Mouse (Mus musculus): ENCODE measurements around the gene Pkhd1.
"Not testable (repeated sequence)": the region's sequence is repeated elsewhere in the genome, so short reads cannot be mapped to it uniquely, and the experiment has no call there.

Gene Pkhd1

GRCm38 (mm10) chr1:20481843-20482242 lies 136.0 kb downstream of the Pkhd1 start:
- DNase-seq, result no peak

GRCm38 (mm10) chr1:20478695-20479094 lies 139.2 kb downstream of the Pkhd1 start:
- DNase-seq, result no peak

DNA sequence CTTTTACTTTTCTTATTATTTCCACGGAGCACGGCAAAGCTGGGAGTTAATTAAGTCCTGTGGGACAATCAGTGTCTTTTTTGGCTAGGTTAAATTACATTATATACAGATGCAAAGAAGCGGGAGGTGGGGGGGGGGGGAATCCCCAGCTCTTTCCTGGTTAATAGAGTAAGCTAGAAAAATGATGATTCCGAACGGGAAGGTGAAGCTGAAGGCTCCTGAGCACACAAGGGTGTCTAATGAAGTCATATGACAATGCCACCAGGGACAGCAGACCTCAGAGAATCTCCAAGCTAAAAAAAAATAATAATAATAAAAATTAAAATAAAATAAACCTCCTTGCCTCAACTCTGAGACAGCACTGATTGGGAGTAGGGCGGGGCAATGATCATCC lies 139.6 kb downstream of the Pkhd1 start:
- DNase-seq, result no peak

DNA sequence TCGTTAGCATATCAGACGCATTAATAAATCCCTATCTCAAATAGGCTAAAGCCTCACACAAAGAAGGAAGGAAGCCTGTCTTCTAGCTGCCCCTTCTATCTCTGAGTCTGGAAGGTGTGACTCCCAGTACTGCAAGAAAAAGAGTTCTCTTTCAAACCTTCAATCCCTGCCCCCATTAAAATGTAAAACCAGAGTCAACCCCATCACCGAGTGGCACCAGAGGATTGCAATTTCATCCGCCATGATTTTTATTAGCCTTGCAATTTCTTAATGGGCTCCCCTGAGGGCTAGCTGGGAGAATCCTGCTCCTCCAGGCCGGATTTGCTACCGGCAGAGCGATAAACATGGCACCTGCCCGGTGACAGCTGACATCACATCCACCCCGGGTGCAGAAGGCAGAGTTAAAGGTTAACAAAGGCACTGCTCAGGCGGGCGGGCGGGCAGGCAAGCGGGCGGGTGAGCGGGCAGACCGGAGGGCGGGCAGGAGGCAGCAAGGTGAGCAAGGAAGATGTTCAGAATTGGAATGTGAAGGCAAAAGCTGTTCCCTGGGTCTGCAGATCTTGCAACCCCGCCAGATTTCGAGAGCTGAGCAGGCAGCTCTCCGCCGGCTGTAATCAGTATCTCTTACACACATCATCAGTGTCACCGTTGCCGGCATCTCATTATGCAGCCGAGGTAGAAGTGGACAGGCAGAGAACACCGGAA lies 140.2 kb downstream of the Pkhd1 start:
- peak; percentile 82 to 86 for DNase-seq

DNA sequence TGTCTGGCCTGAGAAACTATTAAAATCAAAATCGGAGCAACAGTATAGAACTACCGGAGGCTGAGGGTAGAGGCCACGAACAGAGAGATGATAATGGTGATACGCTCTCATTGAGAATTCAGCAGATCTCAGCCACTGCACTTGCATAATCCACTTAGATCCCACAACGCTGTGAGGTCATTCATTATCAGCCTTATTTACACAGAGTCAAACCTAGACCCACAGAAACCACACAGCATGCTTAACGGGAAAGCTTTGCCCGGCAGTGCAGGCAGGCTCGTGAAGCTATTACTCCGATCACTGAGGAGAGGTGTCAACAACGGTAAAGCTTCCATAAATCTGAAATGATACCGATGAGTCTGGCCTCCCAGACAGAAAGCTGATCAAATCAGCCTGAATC lies 147.1 kb downstream of the Pkhd1 start:
- DNase-seq, result no peak

DNA sequence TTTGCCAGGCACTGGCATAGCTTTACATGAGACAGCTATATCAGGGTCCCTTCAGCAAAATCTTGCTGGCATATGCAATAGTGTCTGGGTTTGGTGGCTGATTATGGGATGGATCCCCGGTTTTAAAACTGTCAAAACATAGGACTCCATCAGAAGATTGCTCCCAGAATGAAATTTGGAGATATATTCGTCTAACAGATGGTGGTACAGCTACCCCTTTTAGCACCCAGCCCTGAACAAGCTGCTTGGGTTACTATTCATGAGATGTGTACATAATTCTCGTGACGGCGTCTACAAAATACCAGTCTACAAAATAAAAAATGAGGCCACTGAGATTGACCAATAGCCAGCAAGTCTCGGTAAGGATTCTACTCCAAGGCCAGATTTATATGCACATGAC lies 147.5 kb downstream of the Pkhd1 start:
- no peak for DNase-seq

DNA sequence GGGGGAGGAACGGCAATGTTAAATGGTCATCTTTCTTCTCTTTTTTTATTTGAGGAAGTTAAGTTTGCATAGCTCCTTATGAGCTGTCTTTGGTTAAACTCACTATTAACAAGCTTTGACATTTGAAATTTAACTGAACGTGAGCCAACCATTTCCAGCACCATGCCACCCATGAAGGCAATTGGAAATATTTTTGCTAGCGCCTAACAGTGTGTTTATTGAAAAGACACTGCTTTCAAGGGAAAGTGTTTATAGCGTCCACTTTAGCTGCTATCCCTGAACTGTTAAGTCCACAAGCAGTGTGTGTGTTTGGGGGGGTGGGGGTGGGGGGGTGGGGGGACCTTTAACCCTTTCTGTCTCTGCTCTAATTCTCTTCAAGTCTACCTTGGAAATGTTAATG lies 151.4 kb downstream of the Pkhd1 start:
- DNase-seq, result no peak

DNA sequence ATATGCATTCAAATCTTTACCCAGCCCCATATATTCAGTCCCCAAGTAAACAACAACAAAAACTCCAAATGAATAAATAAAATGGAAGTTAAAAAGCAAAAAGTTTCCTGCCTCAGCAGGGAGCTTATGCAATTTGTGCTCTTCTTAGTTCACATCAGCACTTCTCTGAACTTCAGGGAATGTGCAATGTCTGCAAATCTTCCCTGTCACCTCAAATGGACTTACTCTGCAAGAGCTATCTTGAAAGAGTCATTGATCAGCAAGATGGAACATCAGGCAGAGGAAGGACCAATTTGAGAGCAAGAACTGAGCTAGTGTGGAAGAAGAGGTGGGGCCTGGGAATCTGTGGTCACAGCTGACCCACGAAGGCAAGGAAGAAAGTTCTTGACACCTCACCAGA lies 163.2 kb downstream of the Pkhd1 start:
- DNase-seq, result peak in 1 of 2 experiments; percentile 42

DNA sequence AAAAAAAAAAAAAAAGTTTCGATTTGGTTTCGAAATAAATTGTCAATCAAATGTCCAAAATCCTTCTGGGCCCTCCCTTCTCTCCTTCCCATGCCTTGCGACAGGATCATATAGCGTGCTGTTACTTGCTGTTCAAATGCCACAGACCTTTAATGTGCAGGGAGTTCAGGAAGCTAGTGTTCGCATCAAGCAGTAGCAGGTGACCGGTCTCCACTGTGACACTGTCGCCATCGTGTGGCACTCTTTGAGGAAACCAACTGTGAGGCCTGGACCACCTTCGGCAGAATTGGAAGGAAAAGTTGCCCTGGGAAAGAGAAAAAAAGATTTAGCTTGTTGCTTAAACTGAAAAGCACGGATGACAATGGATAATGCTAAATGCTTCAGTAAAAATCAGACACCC lies 167.8 kb downstream of the Pkhd1 start:
- DNase-seq, result peak in 1 of 2 experiments; percentile 20

DNA sequence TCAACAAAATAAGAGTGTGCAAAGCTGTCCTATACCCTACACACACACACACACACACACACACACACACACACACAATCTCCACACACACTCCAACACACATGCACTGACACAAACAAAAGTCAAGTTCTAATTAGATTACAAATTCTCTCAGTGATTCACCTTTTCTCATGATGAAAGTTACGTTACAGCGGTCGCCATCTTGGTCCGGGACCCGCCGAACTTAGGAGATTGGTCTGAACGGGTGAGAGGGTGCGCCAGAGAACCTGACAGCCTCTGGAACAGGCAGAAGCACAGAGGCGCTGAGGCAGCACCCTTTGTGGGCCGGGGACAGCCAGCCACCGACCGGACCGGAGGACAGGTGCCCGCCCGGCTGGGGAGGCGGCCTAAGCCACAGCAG lies 185.8 kb downstream of the Pkhd1 start:
- DNase-seq, result not testable (repeated sequence)

DNA sequence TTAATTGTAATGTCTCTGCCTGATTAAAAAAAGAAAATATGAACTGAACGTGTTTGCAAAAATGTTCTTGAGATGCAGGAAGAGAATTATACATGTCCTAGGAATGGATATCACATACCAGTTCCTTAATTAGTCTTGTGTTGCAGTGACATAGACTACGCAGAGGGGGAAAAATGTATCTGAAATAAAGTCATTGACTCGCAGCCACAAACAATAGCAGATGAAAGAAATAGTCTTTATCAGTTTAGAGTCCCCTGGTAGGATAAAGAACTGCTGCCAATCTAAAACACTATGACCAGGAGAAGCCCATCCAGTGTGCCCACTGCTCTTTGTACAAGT lies 188.8 kb downstream of the Pkhd1 start:
- DNase-seq, result no peak

DNA sequence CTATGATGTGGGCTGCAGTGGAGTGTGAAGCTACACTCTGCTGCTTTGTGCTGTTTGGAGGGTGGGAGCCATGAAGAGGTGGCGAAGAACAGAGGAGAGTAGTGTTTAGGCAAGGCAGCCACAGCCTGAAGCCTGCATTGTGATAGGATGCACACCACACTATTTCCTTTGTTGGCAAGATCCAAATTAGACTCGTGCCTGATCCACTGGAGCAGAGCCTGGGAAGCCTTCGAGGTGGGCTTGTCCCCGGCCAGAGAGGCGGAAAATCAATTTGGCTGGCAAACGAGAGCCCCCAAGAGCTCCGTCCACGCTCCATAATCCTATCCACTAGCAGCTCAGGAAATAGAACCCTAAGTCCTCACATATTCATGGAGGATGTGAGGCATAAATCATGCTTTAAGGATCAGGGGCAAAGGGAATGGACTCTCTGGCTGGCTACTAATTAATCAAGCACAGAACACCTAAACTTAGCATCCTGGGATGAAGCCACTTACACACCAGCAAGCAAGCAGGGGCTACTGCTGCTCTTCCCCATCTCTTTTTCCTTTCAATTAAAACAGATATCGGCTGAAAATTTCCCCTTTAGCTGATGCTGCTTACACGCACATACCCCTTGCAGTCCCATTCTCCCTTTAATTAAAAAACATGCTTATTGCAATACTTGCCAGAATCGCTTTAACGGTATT lies 189.4 kb downstream of the Pkhd1 start:
- DNase-seq, result no peak

GRCm38 (mm10) chr1:20409411-20409967 lies 208.4 kb downstream of the Pkhd1 start:
- DNase-seq, result no peak

DNA sequence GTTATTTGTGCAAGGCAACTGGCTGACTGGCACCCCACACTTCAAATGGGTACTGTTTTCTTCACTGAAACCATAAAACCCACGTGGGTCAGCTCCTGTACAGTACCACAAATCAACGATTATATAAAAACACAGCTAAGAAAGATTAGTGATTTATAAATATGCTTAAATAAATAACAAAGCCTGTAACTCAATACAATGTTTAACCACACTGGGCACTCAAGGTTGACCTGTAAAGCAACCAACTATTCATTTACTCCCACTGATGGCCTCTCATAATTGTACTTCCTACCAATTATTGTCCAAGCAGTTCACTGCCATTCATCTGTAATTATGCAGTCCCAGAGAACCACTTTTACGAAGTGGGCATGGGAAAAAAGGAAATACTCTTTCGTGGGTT lies 219.5 kb downstream of the Pkhd1 start:
- DNase-seq, result peak; percentile 3 to 13

DNA sequence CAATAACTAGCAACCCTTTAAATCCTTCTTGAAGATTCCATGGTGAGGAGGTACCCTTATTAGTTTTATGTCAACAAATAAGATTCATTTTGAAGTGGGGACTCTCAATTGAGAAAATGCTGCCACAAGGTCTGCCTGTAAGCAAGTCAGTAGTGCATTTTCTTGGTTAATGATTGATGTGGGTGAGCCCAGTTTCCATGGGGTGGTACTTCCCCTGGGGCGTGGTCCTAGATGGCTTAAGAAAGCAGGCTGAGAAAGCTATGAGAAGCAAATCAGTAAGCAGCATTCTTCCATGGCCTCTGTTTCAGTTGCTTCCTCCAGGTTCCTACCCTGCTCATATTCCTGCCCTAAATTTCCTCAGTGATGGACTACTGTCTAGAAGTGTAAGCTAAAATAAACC lies 253.4 kb downstream of the Pkhd1 start:
- DNase-seq, result peak; percentile 66 to 74

DNA sequence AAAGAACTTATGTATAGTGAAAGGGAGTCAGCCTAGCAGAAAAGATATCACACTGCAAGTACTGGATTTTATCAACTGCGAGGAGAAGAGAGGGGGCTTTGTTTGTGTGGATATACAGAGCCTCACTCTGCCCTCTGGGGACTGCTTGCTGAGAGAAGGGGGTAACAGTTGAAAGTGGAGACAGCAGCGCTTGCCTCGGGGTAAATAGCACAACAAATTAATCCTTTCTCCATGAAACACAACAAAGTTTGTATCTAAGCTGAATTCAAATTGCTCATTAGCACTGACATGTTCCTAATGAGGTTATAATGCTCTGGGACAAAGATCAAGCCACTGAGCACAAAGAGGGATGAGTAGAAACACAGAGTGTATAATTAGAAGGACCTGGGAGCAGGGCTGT lies 273.2 kb downstream of the Pkhd1 start:
- DNase-seq, result no peak

- peak; percentile 54 to 72 for DNase-seq
Observed at GRCm38 (mm10) chr1:20311485-20311884, 306.4 kb downstream of the Pkhd1 start.

DNA sequence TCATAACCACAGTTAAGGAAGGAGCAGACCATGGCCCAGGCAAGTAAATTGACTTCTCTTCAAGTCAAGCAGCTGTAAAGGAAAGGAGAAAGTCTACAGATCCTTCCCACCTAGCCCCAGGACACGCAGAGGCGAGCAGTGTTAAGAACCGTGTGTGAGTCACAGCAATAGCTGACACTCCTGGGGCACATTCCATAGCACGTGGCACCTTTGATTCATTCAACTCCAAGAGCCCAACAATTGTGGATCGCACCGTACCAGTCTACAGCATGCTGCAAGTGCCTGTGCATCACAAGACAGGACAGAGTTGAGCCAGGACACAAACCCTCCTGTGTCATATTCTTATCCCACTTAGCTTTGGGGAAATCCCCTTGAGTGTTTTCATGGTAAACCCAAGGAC lies 306.9 kb downstream of the Pkhd1 start:
- no peak for DNase-seq

- DNase-seq, result no peak
Observed at GRCm38 (mm10) chr1:20306116-20306515, 311.7 kb downstream of the Pkhd1 start.

GRCm38 (mm10) chr1:20302943-20303578 lies 314.8 kb downstream of the Pkhd1 start:
- DNase-seq, result no peak

- DNase-seq, result no peak
Observed at GRCm38 (mm10) chr1:20302187-20302942, 315.5 kb downstream of the Pkhd1 start.

- no peak for DNase-seq
Observed at GRCm38 (mm10) chr1:20301631-20302030, 316.2 kb downstream of the Pkhd1 start.

- DNase-seq, result no peak
Observed at GRCm38 (mm10) chr1:20288696-20289095, 329.2 kb downstream of the Pkhd1 start.

All from kidney, postnatal 36 days (tissue).